Mouse (Mus musculus): ENCODE measurements around the gene Agps.

DNA sequence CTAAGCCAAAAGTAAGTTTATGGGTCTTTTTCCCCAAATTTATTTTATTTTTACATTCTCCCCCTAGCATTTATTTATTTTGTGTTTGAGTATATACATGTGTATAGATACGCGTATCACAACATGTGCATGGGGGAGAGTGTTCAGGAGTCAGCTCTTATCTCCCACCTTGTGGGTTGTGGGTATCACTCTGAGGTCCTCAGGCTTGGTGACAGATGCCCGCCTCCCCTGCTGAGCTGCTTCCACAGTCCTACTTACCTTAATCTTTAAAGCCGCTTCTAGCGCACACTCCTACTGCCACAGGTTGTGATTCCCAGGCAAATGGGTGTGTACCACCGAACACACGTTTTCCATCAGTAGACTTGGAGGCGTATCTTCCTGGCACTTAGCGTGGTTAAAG is 69.9 kb downstream of the Agps start:
- TF ChIP-seq CTCF (conservative IDR thresholded peaks at IDR 0.05; ENCODE audit: low read length) = no peak
- TF ChIP-seq NANOG (IDR thresholded peaks at IDR 0.05; ENCODE audit: borderline replicate concordance, low read length) = no peak
- no peak for TF ChIP-seq POU5F1 (IDR thresholded peaks at IDR 0.05; ENCODE audit: borderline replicate concordance, low read length)
